Mouse (Mus musculus): ENCODE results near the gene Acsm1. TPM values are rescaled to one million over a fixed set of nuclear protein-coding genes. Genes with fewer than 3 reads are reported as not detected.

Gene Acsm1
- polyA plus RNA-seq, 1 experiment from 2014 or later: not detected

- H3K36me3 ChIP-seq: no peaks in the 10 kb centered on the region
- 83% methylated on average over 5 of the region's 5 CpGs for WGBS
- no peak within 1 kb of the TSS for H3K4me3 ChIP-seq
- H3K27me3 ChIP-seq (ENCODE audit: low read depth, poor library complexity, severe bottlenecking): no peaks in the 10 kb centered on the region
- H3K4me1 ChIP-seq: no peaks in the 10 kb centered on the region
- DNase-seq (ENCODE audit: low spot score): no peak
- H3K27ac ChIP-seq: no peak within 1 kb of the TSS
- no peaks in the 10 kb centered on the region for H3K9me3 ChIP-seq (replicated peaks)
Observed at GRCm38 (mm10) chr7:119689726-119690125, 82.9 kb downstream of the Acsm1 start, which contains the start of gene Acsm4. Gene Acsm4, plus strand, starts transcription at chr7:119690026.

DNA sequence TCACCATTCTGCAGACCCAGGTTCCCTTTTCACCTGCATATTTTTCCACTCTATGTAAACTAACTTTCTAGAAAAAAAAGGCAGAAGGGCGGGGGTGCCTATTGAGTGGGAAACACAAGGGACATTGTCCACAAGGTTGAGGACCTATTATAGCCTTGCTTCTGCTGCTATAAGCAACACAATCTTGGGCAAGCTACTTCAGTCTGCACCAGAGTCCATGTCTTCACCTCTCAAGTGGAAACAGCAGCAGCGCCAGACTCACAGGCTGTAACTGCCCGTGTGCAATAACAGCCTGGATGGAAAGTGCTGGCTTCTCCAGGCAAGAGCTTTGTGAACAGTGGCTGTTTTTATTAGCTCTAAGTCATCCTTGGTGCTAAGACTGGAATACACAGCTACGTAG is 85.5 kb downstream of the Acsm1 start:
- Histone ChIP-seq H3K9me3 (replicated peaks) (no peaks in the 10 kb centered on the region), H3K36me3 (no peaks in the 10 kb centered on the region), H3K27ac (no peak overlapping the region), H3K27me3 (ENCODE audit: low read depth, poor library complexity, severe bottlenecking) (no peaks in the 10 kb centered on the region), H3K4me1 (no peaks in the 10 kb centered on the region), H3K4me3 (no peak overlapping the region)
- no peak for DNase-seq (ENCODE audit: low spot score)
- WGBS: 88% methylated on average over 4 of the region's 4 CpGs

- no peaks in the 10 kb centered on the region for H3K4me1 ChIP-seq
- no peak overlapping the region for H3K27ac ChIP-seq
- H3K27me3 ChIP-seq (ENCODE audit: low read depth, poor library complexity, severe bottlenecking): no peaks in the 10 kb centered on the region
- no peak overlapping the region for H3K4me3 ChIP-seq
- 100% methylated on average over 1 of the region's 1 CpGs for WGBS
- no peak for DNase-seq (ENCODE audit: low spot score)
- no peaks in the 10 kb centered on the region for H3K36me3 ChIP-seq
- H3K9me3 ChIP-seq (replicated peaks): no peaks in the 10 kb centered on the region
Observed at GRCm38 (mm10) chr7:119694926-119695325, 88.1 kb downstream of the Acsm1 start.

Other genes starting within 250 kb of the Acsm1 start
- gene Gp2, start 147.7 kb upstream of the Acsm1 start, polyA plus RNA-seq (2016; fragmentation: Nextera tagmentation; extraction: Ambion mirVana): not detected in 2 replicates
- gene Umod, start 127.7 kb upstream of the Acsm1 start, polyA plus RNA-seq (2016; fragmentation: Nextera tagmentation; extraction: Ambion mirVana): not detected in 2 replicates
- not detected in 2 replicates for gene Acsm5, start 87.6 kb upstream of the Acsm1 start, polyA plus RNA-seq (2016; fragmentation: Nextera tagmentation; extraction: Ambion mirVana)
- not detected in 2 replicates for gene Pdilt, start 83.5 kb upstream of the Acsm1 start, polyA plus RNA-seq (2016; fragmentation: Nextera tagmentation; extraction: Ambion mirVana)
- gene Acsm2, start 52.7 kb upstream of the Acsm1 start, polyA plus RNA-seq (2016; fragmentation: Nextera tagmentation; extraction: Ambion mirVana): not detected in 2 replicates
- gene Acsm4, start 83.0 kb downstream of the Acsm1 start, polyA plus RNA-seq (2016; fragmentation: Nextera tagmentation; extraction: Ambion mirVana): not detected in 2 replicates
- 95.3 and 102 TPM in 2 replicates for gene Thumpd1, start 113.8 kb downstream of the Acsm1 start, polyA plus RNA-seq (2016; fragmentation: Nextera tagmentation; extraction: Ambion mirVana)
- gene Acsm3, start 153.9 kb downstream of the Acsm1 start, polyA plus RNA-seq (2016; fragmentation: Nextera tagmentation; extraction: Ambion mirVana): 0.26 and 0.30 TPM in 2 replicates
- gene Rexo5, start 187.0 kb downstream of the Acsm1 start, polyA plus RNA-seq (2016; fragmentation: Nextera tagmentation; extraction: Ambion mirVana): 21.6 and 27.6 TPM in 2 replicates
- gene Eri2, start 187.0 kb downstream of the Acsm1 start, polyA plus RNA-seq (2016; fragmentation: Nextera tagmentation; extraction: Ambion mirVana): 25.9 and 27.3 TPM in 2 replicates